Mouse (Mus musculus) left cerebral cortex, postnatal 10 days (tissue): ENCODE data around the gene Wdr48. TPM values are rescaled to one million over a fixed set of nuclear protein-coding genes. Genes with fewer than 3 reads are reported as not detected.

Experiments
- DNase-seq, 2 experiments: peaks; one replicate each; pipeline ENCODE4 v3.0.0; 2021 to 2022; ENCODE audit warnings: low spot score in 2 of 2, mixed read lengths in 1 of 2; ENCODE audit errors: extremely low spot score in 1 of 2
- intact Hi-C: fragments of 180-260 bp; cut with DNase I; formaldehyde crosslinking; loops from one replicate; pipeline ENCODE4 v1.15.1; 2025
- total RNA-seq, 2 experiments: library from RNA; stranded (reverse); gene quantifications; 2 replicates each; pipeline ENCODE4 v1.2.3; 2021

Gene Wdr48
- 10 to 100 TPM; 75.7 to 85.8 TPM for total RNA-seq

DNA sequence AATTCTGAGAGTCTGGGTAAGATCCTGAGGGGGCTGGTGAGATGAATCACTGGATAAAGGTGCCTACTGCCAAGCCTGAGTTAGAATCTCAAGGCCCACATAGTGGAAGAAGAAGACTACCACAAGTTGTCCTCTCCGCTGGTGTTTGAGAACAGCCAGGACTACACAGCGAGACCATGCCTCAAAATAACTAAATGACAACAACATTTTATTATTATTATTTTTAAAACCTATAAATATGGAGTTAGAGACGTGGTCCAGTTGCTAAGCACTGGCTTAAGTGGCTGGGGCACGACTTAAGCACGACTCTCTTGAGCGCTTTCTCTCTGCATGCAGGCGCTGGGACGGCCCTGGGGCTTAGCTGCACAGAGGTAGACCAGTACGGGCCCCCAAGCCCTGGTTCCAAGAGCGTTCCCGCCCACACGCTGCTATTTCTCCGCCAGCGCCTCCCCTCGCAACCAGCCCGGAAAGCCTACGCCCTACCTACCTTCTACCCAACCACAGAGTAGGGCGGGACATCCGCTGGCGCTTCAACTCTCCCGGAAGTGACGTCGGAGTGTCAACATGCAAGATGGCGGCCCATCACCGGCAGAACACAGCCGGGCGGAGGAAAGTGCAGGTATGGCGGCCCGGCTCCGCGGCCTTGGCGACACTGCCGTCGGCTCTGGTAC is at the start of gene Wdr48:
Gene Wdr48 (plus strand): TSS at position 540 of the 671 bp plus-strand sequence.
- DNase-seq = peak; percentile 98 to 99
- intact Hi-C loops = loop anchor here (10.0 kb wide), 1 partner anchor 250 kb away; no protein-coding TSS in a partner anchor

DNA sequence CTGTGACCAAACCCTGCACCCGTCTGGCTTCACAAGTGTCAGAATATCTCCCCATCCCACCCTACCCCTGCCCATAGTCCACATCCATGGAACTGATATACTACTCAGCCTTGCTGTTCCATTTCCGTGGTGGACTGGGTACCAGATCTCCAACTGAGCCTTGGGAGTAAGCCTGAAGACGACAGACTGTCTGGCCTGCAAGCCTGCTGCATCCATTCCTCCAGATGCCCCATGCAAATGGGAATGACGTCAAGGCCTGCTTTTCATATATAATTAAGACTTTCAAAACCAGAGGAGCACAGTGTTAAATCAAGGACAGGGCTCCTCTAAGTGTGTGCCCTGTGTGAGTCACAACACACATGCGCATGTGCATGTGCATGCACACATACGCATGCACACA is 47.5 kb upstream of the Wdr48 start:
- no peak for DNase-seq
- intact Hi-C loops = no loop called here

DNA sequence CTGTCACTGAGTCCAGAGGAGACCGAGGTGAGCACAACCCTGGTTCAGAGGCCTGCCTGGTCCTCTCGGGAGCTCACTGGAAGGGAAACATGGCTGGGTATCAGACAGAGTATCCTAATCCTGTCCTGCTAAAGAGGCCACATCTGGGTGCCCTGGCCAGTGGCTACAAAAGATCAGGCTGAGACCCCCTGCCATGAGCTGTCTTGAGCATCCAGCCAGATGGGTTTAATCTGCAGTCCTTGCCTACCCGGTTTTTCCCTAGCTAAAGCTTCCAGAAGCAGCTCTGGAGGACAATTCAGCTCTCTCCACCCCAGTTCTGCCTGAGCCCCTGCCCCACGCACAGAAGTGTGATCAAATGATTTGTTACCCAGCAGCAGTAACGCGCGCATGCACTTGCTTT is 46.0 kb upstream of the Wdr48 start:
- intact Hi-C loops = no loop called here

DNA sequence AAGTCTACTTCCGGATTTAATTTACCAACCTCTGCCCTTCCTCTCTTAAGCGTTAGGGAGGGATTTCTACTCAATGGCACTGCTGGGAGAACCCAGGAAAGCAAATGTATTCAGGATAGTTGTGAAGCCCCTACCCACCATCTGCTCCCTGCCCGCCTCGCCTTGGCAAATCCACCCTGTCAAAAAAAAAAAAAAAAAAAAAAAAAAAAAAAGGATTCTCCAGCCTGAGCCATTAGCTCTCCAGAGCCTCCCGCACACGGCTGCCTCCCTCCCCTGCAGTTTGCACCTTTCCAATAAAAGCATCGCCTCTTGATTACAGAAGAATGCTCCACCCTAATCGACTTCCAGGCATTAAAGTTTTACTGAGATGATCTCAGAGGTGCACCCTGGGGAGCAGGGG is 45.5 kb upstream of the Wdr48 start:
- intact Hi-C loops = no loop called here
- DNase-seq = peak in 1 of 2 experiments; percentile 12

More for the DNA sequence above, 46.0 kb upstream of the Wdr48 start:
- DNase-seq = no peak

DNA sequence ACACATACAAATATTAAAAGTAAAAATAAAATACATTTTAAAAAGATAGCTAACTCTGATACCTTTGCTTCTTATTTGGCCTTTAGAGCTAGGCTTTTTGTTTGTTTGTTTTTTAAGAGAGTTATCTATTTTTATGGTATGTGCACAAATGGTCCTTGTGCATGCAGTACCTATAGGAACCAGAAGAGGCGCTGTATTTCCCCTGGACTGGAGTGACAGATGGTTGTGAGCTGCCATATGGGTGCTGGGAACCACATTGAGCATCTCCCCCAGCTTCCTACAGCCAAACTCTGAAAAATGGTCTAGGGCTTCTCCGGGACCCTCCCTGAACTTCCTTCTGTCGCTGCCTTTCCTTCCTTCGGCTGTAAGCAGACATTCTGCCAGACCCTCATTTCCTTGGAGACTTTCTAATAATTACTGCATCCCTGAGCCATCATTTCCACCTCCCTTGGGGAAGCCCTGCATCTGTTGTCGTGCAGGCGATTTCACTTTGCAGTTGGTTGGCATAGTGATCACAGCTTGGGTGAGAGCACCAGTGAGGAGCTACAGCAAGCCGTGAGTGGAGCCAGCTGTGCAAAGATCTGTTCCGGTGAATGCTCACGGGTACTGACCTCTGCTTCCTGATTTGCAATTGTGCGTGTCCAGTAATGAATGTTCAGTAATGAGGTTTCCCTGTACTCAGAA is 42.2 kb upstream of the Wdr48 start:
- intact Hi-C loops = no loop called here
- no peak for DNase-seq

DNA sequence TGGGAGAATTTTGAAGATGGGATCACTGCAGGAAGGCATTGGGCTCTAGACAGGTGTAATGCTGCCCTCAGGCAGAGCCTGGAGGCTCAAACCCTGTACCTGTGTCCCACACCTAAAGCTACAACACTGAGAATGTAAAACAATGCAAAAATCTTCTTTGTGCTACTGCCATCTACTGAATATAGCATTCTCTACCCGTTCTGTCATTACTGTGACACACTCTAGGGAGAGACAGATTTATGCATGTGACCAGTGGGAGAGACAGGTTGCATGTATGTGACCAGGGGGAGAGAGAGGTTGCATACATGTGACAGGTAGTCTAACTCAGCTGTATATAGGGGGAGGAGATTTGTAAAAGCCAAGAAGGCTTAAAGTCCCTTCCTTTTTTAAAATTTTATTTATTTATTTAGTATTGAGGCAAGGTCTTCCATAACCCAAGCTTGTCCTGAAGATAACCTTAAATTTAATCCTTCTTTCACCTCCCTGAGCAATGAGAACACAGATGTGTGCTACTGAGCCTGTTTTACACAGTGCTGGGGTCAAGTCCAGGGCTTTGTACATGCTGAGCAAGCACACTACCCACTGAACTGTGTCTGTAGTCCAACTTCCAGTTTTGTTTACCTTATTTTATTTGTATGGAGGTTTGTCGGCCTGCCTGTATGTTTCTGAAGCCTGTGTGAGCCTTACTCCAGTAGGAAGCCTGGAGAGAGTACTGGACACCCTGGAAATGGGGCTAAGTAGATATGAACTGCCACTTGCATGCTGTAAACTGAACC is 41.4 kb upstream of the Wdr48 start:
- intact Hi-C loops = no loop called here
- no peak for DNase-seq

DNA sequence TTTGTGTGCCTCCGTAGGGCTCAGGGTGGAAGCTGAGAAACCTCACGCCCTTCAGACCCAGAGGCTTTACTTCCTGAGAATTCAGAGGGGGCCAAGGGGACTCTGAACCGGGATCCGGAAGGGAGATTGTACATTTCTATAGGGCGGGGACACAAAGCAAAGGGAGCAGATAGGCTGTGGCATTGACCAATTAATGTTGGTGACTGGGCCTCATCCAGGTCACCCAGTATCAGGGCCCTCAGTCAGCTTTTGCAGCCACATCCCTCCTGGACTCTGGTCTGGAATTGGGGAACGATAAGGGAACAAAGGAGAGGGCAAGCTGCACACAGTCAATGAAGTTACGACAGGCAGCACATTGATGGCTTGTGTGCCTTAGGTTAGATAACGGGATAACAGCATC is 40.5 kb upstream of the Wdr48 start:
- DNase-seq = no peak
- intact Hi-C loops = no loop called here

DNA sequence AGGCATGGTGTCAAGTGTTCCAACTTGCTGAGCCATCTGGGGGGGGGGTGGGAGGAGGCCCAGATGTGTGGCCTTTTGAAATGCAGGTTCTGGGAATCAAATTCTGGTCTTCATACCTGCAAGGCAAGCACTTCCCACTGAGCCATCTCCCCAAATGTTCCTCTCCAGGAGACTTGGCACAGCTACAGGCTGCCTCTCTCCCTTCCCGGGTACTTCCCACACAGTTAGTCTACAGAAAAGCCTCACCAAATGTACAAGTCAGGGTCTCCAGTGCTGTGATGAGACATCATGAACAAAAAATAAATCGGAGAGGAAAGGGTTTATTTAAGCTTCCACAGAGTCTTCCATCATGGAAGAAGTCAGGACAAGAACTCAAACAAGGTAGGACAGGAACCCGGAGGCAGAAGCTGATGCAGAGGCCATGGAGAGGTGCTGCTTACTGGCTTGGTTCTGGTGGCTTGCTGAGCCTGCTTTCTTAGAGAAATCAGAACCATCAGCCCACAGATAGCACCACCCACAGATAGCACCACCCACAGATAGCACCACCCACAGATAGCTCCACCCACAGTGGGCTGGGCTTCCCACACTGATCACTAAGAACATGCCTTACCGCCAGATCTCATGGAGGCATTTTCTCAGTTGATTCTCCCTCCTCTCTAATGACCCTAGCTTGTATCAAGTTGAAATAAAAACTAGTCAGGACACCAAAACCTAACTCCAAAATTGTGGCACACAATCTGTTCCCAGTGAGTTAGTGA is 7.4 kb upstream of the Wdr48 start:
- no peak for DNase-seq
- intact Hi-C loops = no loop called here

DNA sequence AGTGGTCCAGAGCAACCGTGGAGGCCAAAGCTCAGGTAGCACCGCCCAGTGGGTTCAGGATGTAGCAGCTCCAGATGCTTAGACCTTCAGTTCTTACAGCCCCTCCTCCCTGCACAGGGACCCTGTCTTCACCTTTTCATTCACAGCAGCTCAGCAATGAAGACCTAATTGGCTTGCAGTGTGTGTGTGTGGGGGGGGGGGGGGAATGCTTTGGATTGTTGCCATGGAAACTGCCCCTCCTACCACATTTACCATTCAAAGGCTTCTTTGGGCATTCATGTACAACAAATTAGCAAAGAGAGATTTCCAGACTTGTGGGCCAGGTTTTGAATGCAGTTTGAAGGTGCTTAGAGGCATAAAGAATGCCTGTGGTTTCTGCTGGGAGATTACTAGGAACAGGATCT is 5.8 kb upstream of the Wdr48 start:
- no peak for DNase-seq
- intact Hi-C loops = no loop called here

DNA sequence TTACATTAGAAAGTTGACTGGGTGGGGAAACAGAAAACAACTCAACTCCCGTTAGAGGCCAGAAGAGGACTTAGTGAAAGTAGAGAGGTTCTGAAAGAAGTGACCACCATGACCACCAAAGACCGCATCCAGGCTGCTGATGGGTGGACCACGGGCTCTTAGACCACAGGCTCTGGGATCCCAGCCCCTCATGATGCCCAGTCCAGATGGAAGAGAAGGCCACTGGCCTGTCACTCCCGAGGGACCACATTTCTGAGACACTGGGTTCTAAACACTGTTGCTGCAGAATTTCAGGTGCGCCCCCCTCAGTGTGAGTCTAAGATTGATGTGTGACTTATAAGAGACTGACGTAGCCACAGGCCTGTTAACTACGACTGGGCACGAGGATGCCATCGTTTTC is 5.2 kb upstream of the Wdr48 start:
- DNase-seq = no peak
- intact Hi-C loops = no loop called here

DNA sequence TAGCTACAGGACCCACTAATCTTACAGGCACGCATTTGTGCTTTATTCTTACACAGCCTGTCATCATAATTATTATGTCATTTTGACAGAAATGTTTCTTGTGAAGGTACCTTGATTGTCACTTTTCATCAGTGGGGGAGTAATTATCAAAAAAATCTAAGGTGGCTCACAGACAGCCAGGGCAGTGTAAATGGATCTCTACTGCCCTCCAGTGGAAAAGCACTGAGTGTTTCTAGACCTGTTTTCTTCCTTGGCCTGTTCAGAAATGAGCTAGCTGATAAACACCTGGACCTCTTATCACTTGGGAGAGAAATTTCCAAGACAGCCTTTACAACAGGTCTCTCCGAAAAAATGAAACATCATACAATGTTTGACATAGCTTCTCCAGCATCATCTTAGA is 4.0 kb upstream of the Wdr48 start:
- intact Hi-C loops = loop anchor here (10.0 kb wide), 1 partner anchor 246 kb away; no protein-coding TSS in a partner anchor
- DNase-seq = peak in 1 of 2 experiments; percentile 48

DNA sequence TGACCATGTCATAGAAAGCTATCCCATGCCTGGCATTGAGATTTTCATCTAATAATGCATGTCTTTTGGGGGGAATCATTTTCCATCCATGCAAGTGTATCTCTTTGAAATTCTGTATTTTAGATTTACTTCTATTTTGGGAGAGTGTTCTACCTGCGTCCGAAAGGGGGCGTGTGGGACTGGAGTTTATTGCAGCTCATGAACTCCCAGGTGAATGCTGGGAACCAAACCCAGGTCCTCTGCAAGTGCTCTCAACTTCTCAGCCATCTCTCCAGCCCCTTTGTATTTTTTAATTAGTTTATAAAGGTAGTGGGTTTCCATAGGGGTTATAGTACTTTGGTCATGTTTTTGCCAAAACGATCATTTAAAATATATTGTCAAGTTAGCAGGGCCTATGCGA is 797 bp upstream of the Wdr48 start:
- no peak for DNase-seq
- intact Hi-C loops = loop anchor here (10.0 kb wide), 1 partner anchor 249 kb away; no protein-coding TSS in a partner anchor

DNA sequence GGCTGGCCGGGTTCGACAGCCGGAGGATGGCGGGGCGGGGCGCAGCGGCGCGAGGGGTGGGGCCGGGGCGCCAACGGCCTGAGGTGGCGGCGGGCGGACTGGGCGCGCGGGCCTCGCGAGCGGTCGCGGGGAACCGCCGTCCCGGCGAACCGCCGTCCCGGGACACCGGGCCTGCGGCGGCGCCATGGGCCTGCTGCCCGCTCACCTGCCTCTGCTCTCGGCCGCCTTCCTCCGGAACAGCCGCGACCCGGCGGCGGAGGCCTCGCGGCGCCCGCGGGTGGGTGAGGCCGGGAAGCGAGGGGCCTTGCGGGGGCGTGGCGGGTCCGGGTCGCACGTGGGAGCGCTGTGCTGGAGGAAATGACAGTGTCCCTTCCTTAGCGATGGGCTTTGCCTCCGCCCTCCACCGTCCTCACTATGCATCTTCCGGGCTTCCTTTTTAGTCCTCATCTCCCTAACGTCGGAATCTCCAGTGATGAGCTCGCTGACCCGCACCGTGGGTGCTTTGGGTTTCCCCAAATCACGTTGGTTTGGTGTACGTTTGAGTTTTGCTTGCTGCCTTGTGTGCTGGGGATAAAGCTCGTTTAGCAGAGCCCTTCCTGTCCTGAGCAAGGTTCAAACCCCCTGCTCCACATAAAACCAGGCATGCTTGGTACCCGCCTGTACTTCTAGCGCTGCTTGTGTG is 503 bp downstream of the Wdr48 start:
- intact Hi-C loops = loop anchor here (10.0 kb wide), 1 partner anchor 250 kb away; no protein-coding TSS in a partner anchor
- DNase-seq = peak; percentile 19 to 75

DNA sequence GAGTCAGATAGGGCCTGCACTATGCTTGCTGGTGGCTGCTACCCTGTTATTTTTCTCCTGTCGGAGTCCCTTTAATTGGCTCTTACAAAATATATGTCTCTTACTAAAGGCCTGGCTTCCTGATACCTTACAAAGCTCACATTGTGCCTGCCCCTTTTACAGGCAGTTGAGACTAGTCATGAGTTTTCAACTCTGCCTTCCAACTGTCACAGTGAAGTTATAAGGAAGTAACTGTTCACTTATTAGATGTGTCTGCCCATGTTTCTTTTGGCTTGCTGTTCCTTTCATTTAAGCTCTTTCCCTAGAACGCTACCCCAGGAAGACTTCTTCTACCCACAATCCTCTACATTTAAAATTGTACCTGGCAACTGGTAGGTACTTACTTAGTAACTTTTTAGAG is 4.8 kb downstream of the Wdr48 start:
- DNase-seq = no peak
- intact Hi-C loops = loop anchor here (10.0 kb wide), 1 partner anchor 255 kb away; no protein-coding TSS in a partner anchor

DNA sequence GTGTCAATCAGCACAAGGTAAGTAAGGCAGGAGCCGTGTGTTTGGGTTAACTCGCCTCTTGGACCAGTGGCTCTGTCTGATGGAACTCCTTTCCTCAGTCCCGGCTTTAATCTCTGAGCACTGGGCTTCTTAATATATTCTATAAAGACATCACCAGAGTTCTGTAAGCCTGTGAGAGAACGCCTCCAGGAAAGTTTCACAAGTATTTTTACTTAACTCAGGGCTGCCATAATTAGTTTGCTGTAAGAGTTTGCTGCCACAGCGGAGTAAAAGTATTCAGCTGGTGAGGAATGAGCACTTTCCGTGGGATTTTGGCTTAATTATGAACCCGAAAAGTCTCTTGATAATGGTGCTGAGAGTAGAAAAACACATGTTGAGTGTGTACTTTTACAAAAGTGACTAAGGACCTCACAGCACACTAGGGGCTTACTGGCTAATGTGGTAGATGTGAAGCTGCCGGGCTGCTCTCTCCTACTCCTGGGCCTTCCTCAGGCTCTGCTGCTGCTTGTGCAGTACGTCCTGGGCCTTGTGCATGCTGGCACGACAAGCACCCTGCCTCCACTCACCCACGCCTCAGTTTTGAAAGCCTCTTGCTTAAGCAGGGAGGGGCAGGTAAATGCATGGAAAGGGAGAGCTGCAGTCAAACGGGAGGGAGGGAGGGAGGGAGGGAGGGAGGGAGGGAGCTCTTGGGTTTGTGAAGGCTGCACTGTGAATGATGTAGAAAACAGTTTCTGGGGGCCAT is 7.9 kb downstream of the Wdr48 start:
- intact Hi-C loops = no loop called here
- no peak for DNase-seq

DNA sequence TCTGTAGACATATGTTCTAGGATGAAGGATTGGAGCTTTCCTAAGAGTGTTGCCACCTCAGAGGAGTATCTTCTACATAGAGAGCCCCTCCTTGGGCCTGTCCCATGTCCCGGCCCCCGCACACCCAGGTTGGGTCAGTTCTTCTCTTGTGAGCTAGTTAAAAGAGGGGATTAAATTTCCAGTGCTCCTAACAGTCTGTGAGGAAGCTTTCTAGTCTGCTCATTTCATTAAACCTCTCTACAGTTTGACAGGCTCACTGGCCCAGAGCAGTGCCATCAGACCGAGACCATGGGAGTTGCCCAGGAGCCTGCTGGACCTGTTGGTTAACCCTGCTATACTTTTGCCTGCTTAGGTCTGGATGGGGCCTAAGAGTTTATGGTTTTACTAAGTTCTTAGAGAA is 14.0 kb downstream of the Wdr48 start:
- no peak for DNase-seq
- intact Hi-C loops = loop anchor here (5.0 kb wide), 1 partner anchor 456 kb away; no protein-coding TSS in a partner anchor

DNA sequence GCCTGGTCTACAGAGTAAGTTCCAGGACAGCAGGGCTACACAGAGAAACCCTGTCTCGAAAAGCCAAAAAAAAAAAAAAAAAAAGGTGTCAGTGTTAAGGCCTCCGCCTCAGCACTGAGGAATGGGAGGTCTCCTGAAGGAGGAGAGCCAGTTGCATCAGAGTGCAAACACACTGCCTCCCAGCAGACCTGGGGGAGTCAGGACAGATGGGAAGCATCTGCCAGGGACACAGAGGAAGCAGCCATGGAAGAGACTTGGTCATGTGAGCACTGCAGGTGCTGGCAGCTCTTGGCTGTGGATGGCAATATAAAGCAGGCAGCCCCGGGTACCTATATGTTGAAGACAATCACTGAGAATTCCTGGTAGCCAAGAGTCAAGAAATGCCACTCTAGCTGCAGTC is 15.3 kb downstream of the Wdr48 start:
- no peak for DNase-seq
- intact Hi-C loops = loop anchor here (5.0 kb wide), 1 partner anchor 458 kb away; no protein-coding TSS in a partner anchor
